ENCODE assay signal across 9 mouse cellular contexts in genomic region chr15:7443396-7444315, GRCm38 (mm10). TPM values are rescaled to one million over a fixed set of nuclear protein-coding genes. Genes with fewer than 3 reads are reported as not detected.
DNase-seq lines count a peak whose midpoint lies in the region; ATAC-seq and TF ChIP-seq lines count a peak whose summit lies in the region.
"Had no signal": no experiment of that assay in that cellular context is flagged by ENCODE, and none has a peak within 500 bp of the region (broad histone marks: within the 10 kb centered on the region; RNA-seq: fewer than 3 reads in every experiment).

No protein-coding gene starts in this region.

- H3K9me3 ChIP-seq in forebrain, embryonic 14.5 days (replicated peaks; ENCODE audit: control insufficient read depth, low read length): no peaks in the 10 kb centered on the region
- H3K9me3 ChIP-seq in forebrain, embryonic 10.5 days: no peaks in the 10 kb centered on the region
- no peaks in the 10 kb centered on the region for H3K9me3 ChIP-seq in liver, embryonic 14.5 days (ENCODE audit: control insufficient read depth, low read length)
- no peaks in the 10 kb centered on the region for H3K9me3 ChIP-seq in embryonic facial prominence, embryonic 14.5 days (ENCODE audit: control insufficient read depth, low read length)
- no peaks in the 10 kb centered on the region for H3K9me3 ChIP-seq in neural tube, embryonic 14.5 days (ENCODE audit: control insufficient read depth, low read length)

- H3K9ac ChIP-seq in forebrain, embryonic 14.5 days (ENCODE audit: low read length): no peak overlapping the region
- H3K9ac ChIP-seq in liver, embryonic 14.5 days (replicated peaks): no peak overlapping the region
- no peak overlapping the region for H3K9ac ChIP-seq in embryonic facial prominence, embryonic 14.5 days (ENCODE audit: low read depth, low read length)
- H3K9ac ChIP-seq in neural tube, embryonic 14.5 days (replicated peaks; ENCODE audit: low read depth, low read length): no peak overlapping the region

- no peaks in the 10 kb centered on the region for H3K36me3 ChIP-seq in forebrain, embryonic 14.5 days (ENCODE audit: control insufficient read depth, insufficient read depth, low read length)
- no peaks in the 10 kb centered on the region for H3K36me3 ChIP-seq in forebrain, embryonic 10.5 days (replicated peaks)
- H3K36me3 ChIP-seq in liver, embryonic 14.5 days (replicated peaks; ENCODE audit: control insufficient read depth, insufficient read depth, low read depth): no peaks in the 10 kb centered on the region
- no peaks in the 10 kb centered on the region for H3K36me3 ChIP-seq in embryonic facial prominence, embryonic 14.5 days (ENCODE audit: control insufficient read depth, insufficient read depth, low read length)
- no peaks in the 10 kb centered on the region for H3K36me3 ChIP-seq in neural tube, embryonic 14.5 days (ENCODE audit: control insufficient read depth, insufficient read depth, low read length)

- H3K4me1 ChIP-seq in forebrain, embryonic 14.5 days (ENCODE audit: control insufficient read depth, insufficient read depth, low read length): no peaks in the 10 kb centered on the region
- 0 out of 2 replicates have a peak, but pooled peaks cover 7% of the 10 kb centered on the region for H3K4me1 ChIP-seq in forebrain, embryonic 10.5 days
- H3K4me1 ChIP-seq in liver, embryonic 14.5 days (replicated peaks; ENCODE audit: control insufficient read depth in 2 of 2, insufficient read depth in 2 of 2, low read length in 1 of 2): no peaks in the 10 kb centered on the region
- no peaks in the 10 kb centered on the region for H3K4me1 ChIP-seq in embryonic facial prominence, embryonic 14.5 days (ENCODE audit: control insufficient read depth, insufficient read depth, low read length)
- H3K4me1 ChIP-seq in neural tube, embryonic 14.5 days (ENCODE audit: control insufficient read depth, insufficient read depth, low read length): no peaks in the 10 kb centered on the region

- no peak for TF ChIP-seq EP300 in liver, embryonic 14.5 days (IDR thresholded peaks at IDR 0.05; ENCODE audit: low read depth)

- WGBS in forebrain, embryonic 14.5 days: 71% methylated on average over 17 of the region's 17 CpGs
- 75% methylated on average over 17 of the region's 17 CpGs for WGBS in forebrain, embryonic 10.5 days
- 45% methylated on average over 17 of the region's 17 CpGs for WGBS in liver, embryonic 14.5 days (ENCODE audit: insufficient replicate concordance)
- 64% methylated on average over 17 of the region's 17 CpGs for WGBS in embryonic facial prominence, embryonic 14.5 days
- WGBS in neural tube, embryonic 14.5 days: 70% methylated on average over 17 of the region's 17 CpGs

- H3K27me3 ChIP-seq in forebrain, embryonic 14.5 days (replicated peaks; ENCODE audit: control insufficient read depth, insufficient read depth, low read length): no peaks in the 10 kb centered on the region
- no peaks in the 10 kb centered on the region for H3K27me3 ChIP-seq in forebrain, embryonic 10.5 days (ENCODE audit: poor library complexity, severe bottlenecking)
- no peaks in the 10 kb centered on the region for H3K27me3 ChIP-seq in liver, embryonic 14.5 days (ENCODE audit: control insufficient read depth, insufficient read depth, low read length)
- H3K27me3 ChIP-seq in embryonic facial prominence, embryonic 14.5 days (replicated peaks; ENCODE audit: control insufficient read depth, insufficient read depth, low read length): no peaks in the 10 kb centered on the region
- no peaks in the 10 kb centered on the region for H3K27me3 ChIP-seq in neural tube, embryonic 14.5 days (ENCODE audit: control insufficient read depth, insufficient read depth, low read length)

- ATAC-seq in forebrain, embryonic 14.5 days: peak; percentile 57
- ATAC-seq in liver, embryonic 14.5 days (ENCODE audit: insufficient read depth): no peak
- no peak for ATAC-seq in embryonic facial prominence, embryonic 14.5 days (ENCODE audit: low read depth)
- ATAC-seq in neural tube, embryonic 14.5 days (ENCODE audit: low read depth): peak; percentile 80
- no peak for ATAC-seq in monocyte, adult 5-6 weeks (replicated peaks; ENCODE audit: insufficient number of reproducible peaks, low FRiP score, low TSS enrichment, poor library complexity, severe bottlenecking)

- no peak overlapping the region for H3K27ac ChIP-seq in forebrain, embryonic 14.5 days (ENCODE audit: low read depth, low read length)
- no peak overlapping the region for H3K27ac ChIP-seq in forebrain, embryonic 10.5 days
- H3K27ac ChIP-seq in liver, embryonic 14.5 days: no peak overlapping the region
- H3K27ac ChIP-seq in embryonic facial prominence, embryonic 14.5 days (replicated peaks; ENCODE audit: low read depth, low read length): no peak overlapping the region
- H3K27ac ChIP-seq in neural tube, embryonic 14.5 days (ENCODE audit: low read depth, low read length): no peak overlapping the region
- H3K27ac ChIP-seq: macrophage had no signal

- no peak overlapping the region for H3K4me3 ChIP-seq in forebrain, embryonic 14.5 days (ENCODE audit: low read depth, low read length)
- no peak overlapping the region for H3K4me3 ChIP-seq in forebrain, embryonic 10.5 days
- H3K4me3 ChIP-seq in liver, embryonic 14.5 days (ENCODE audit: insufficient read depth in 1 of 2, low read depth in 2 of 2, low read length in 2 of 2): no peak overlapping the region
- no peak overlapping the region for H3K4me3 ChIP-seq in embryonic facial prominence, embryonic 14.5 days (ENCODE audit: low read depth, low read length)
- no peak overlapping the region for H3K4me3 ChIP-seq in neural tube, embryonic 14.5 days (ENCODE audit: low read depth, low read length)

- peak; percentile 10; the same call in 1 of the 2 replicates for TF ChIP-seq CTCF in liver, embryonic 14.5 days (IDR thresholded peaks at IDR 0.05; ENCODE audit: low read depth)

- peak; percentile 83 for DNase-seq in forebrain, embryonic 14.5 days (ENCODE audit: low spot score)
- DNase-seq in forebrain, embryonic 10.5 days (ENCODE audit: extremely low spot score, low spot score): no peak
- no peak for DNase-seq in liver, embryonic 14.5 days (ENCODE audit: low read depth in 3 of 3, low spot score in 3 of 3)
- no peak for DNase-seq in liver
- peak; percentile 92 for DNase-seq in embryonic facial prominence, embryonic 14.5 days (ENCODE audit: low spot score)
- DNase-seq in gastrocnemius, adult 8-10 months (ENCODE audit: low spot score in 2 of 2): no peak

- no peak overlapping the region for H3K4me2 ChIP-seq in forebrain, embryonic 14.5 days (ENCODE audit: low read length)
- no peak overlapping the region for H3K4me2 ChIP-seq in liver, embryonic 14.5 days (ENCODE audit: low read depth)
- H3K4me2 ChIP-seq in embryonic facial prominence, embryonic 14.5 days (ENCODE audit: low read depth, low read length): no peak overlapping the region
- H3K4me2 ChIP-seq in neural tube, embryonic 14.5 days (ENCODE audit: low read depth, low read length): no peak overlapping the region

RNA-seq across cellular contexts. Expression of gene Egflam, which starts 45.5 kb away (rescaled TPM):
- polyA plus RNA-seq in forebrain, embryonic 14.5 days (2014; fragmentation: Nextera tagmentation; extraction: Ambion mirVana): 3.7 and 5.7 TPM in 2 replicates
- 4.9 TPM in 2 replicates for polyA plus RNA-seq in forebrain, embryonic 10.5 days (2016; fragmentation: Nextera tagmentation; extraction: Ambion mirVana)
- 0.18 and 0.19 TPM in 2 replicates for polyA plus RNA-seq in liver, embryonic 14.5 days (2012; rRNA removed)
- polyA plus RNA-seq in liver, embryonic 14.5 days (2014; fragmentation: Nextera tagmentation; extraction: Ambion mirVana): 0.28 and 0.51 TPM in 2 replicates
- polyA plus RNA-seq in embryonic facial prominence, embryonic 14.5 days (2014; fragmentation: Nextera tagmentation; extraction: Ambion mirVana): 17.6 and 21.8 TPM in 2 replicates
- polyA plus RNA-seq in neural tube, embryonic 14.5 days (2014; fragmentation: Nextera tagmentation; extraction: Ambion mirVana): 3.0 and 16.3 TPM in 2 replicates
- total RNA-seq in monocyte, adult 5-6 weeks (2017): 0.32 TPM in 1 of 3 replicates, not detected in the others
- total RNA-seq in gastrocnemius, adult 8-10 months (2022): 10 to 100 TPM; 14.2 to 21.0 (median 19.4) TPM
- polyA plus RNA-seq: macrophage had no signal

Comparison
In these comparisons a context has a peak if more than half of its experiments do, and no peak if none do; other contexts are left out.
1. DNase-seq: peak in forebrain, embryonic 14.5 days (single experiment) and embryonic facial prominence, embryonic 14.5 days (single experiment); none in forebrain, embryonic 10.5 days (single experiment), liver, embryonic 14.5 days (0 of 3), liver (single experiment) and gastrocnemius, adult 8-10 months (0 of 2).
2. ATAC-seq: peak in forebrain, embryonic 14.5 days (single experiment) and neural tube, embryonic 14.5 days (single experiment); none in liver, embryonic 14.5 days (single experiment), embryonic facial prominence, embryonic 14.5 days (single experiment) and monocyte, adult 5-6 weeks (single experiment).